Mouse (Mus musculus): ENCODE data around the gene Cmtm8. TPM values are rescaled to one million over a fixed set of nuclear protein-coding genes. Genes with fewer than 3 reads are reported as not detected.

The Cmtm8 gene
- total RNA-seq, 2 experiments from 2014 or later = 11.5 to 12.9 TPM

DNA sequence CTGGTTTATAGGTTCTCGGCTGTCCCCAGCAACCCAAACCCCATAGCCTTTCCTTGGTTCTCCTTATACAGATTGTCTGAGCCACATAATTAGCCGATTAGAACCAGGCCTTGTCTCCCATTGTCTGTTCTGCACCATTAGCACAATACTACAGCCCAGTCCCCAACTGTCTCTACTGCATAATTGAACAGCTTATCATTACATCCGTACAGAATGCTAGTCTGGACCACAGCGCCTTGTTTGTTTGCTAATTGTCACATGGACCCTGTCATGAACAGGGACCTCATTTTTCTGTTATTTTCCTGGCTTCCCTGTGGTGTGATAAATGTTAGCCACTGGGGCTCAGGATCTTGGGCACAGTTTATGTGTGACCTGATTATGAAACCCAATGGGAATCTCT lies 84.1 kb downstream of the Cmtm8 start:
- DNase-seq (ENCODE audit: low spot score in 2 of 2) = no peak

GRCm38 (mm10) chr9:114758801-114759200 lies 85.2 kb downstream of the Cmtm8 start:
- DNase-seq (ENCODE audit: low spot score in 2 of 2) = no peak

DNA sequence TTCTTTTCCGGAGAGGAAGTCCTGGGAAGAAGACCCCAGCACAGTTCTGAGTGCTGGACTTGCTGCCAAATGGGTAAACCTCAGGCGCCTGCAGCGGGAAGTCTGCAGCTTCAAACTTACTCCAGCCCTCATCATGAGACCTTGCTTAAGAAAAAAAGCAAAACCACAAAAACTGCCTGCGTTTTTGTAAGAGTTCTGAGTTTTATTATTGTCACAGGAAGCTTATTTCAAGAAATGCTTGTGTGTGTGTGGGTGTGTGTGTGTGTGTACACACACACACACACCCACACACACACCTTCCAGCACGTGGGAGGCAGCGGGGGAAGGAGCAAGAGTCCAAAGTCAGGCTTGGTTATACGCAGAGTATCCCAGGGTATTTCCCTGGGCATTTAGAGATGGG lies 85.7 kb downstream of the Cmtm8 start:
- DNase-seq (ENCODE audit: low spot score in 2 of 2) = no peak

- DNase-seq (ENCODE audit: low spot score in 2 of 2) = peak; percentile 90 to 91
Measured at GRCm38 (mm10) chr9:114752863-114753484, 91.0 kb downstream of the Cmtm8 start.

- no peak for DNase-seq (ENCODE audit: low spot score in 2 of 2)
Measured at GRCm38 (mm10) chr9:114752311-114752710, 91.6 kb downstream of the Cmtm8 start.

DNA sequence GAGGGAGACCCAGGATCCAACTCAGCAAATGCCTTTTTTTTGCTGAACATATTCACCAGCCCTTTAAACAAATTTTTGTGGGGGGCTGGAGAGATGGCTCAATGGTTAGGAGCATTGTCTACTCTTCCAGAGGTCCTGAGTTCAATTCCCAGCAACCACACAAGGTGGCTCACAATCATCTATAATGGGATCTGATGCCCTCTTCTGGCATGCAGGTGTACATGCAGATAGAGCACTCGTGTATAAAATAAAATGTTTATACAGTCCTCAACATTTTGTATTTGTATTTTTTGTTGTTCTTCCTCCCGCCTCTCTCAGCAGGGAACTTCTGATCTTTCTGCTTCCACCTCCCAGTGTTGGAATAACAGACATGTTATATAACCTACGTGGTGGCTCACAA lies 92.4 kb downstream of the Cmtm8 start:
- DNase-seq (ENCODE audit: low spot score in 2 of 2) = no peak

DNA sequence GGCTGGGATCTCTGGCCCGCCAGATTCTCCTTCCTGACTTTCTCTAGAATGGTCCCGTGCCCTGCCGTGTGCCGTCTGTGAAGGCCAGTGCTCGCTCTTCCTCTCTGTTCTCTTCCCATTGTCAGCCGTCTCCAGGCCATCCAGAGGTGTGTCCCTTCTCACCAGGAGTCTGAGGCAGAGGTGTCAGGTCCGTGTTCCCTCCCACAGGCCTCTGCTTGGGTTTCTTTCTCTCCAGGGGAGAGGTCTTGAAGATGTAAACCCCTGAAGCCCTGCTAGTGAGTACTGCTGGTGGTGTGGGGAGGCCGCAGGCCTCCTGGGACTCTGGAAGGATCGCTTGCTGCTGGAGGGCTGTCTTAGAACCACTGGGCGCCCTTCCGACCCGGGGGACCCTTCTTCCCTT lies 96.5 kb downstream of the Cmtm8 start:
- no peak for DNase-seq (ENCODE audit: low spot score in 2 of 2)

- DNase-seq (ENCODE audit: low spot score in 2 of 2) = no peak
Measured at GRCm38 (mm10) chr9:114747012-114747411, 96.9 kb downstream of the Cmtm8 start.

GRCm38 (mm10) chr9:114745654-114746053 lies 98.3 kb downstream of the Cmtm8 start:
- no peak for DNase-seq (ENCODE audit: low spot score in 2 of 2)

DNA sequence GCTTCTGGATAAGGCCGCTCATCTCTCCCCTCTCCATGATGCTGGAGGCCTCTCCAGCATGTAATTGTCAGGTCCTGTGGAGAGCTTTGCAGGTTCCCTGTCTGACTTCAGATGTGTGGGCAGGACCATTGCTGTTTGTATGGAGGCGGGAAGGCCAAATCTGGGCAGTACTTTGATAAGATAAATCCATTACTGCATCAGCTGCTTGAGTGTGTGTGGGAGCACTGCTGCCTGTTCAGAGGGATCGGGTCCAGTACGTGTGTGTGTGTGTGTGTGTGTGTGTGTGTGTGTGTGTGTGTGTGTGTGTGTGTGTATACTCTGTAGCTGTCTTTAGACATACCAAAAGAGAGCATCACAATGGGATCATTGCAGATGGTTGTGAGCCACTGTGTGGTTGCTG lies 98.8 kb downstream of the Cmtm8 start:
- DNase-seq (ENCODE audit: low spot score in 2 of 2) = no peak

GRCm38 (mm10) chr9:114742731-114743130 lies 101.2 kb downstream of the Cmtm8 start:
- DNase-seq (ENCODE audit: low spot score in 2 of 2) = no peak

GRCm38 (mm10) chr9:114740336-114740735 lies 103.6 kb downstream of the Cmtm8 start:
- no peak for DNase-seq (ENCODE audit: low spot score in 2 of 2)

Other genes with a start within 250 kb of the Cmtm8 start
- 10 to 100 TPM; 59.5 to 61.9 TPM for gene Cnot10, start 204.0 kb downstream of the Cmtm8 start, total RNA-seq (2021)
- gene Dync1li1, start 155.4 kb downstream of the Cmtm8 start, total RNA-seq (2021) = 10 to 100 TPM; 45.7 to 49.6 TPM
- gene Cmtm6, start 113.0 kb downstream of the Cmtm8 start, total RNA-seq (2021) = 10 to 100 TPM; 75.0 to 75.9 TPM
- 10 to 100 TPM; 59.6 to 62.7 TPM for gene Cmtm7, start 62.3 kb downstream of the Cmtm8 start, total RNA-seq (2021)
- 10 to 100 TPM; 27.1 to 32.9 TPM for gene Gpd1l, start 89.8 kb upstream of the Cmtm8 start, total RNA-seq (2021)
- 10 to 100 TPM; 14.9 to 15.5 TPM for gene Osbpl10, start 134.4 kb upstream of the Cmtm8 start, total RNA-seq (2021)
- 100 to 1,000 TPM; 126 to 158 TPM for gene Rps27rt, start 138.6 kb upstream of the Cmtm8 start, total RNA-seq (2021)